Mouse (Mus musculus) embryonic fibroblast, embryonic 13.5 days (primary cell): ENCODE measurements at regions not wholly inside any gene's neighbourhood (a gene's known extent, or its start where the extent isn't known, plus 50 kb on each side); places are given as distances from the start of the nearest gene placed in this dataset.

Experiments used
- CTCF ChIP-seq: IDR thresholded peaks from 2 replicates; pipeline ENCODE4 v1.5.1; 2011; ENCODE audit warnings: mild to moderate bottlenecking, control low read depth, low read length, moderate library complexity, borderline replicate concordance; ENCODE audit not compliant: insufficient read depth
- POLR2A ChIP-seq: IDR thresholded peaks from 2 replicates; pipeline ENCODE4 v1.6.1; 2011; ENCODE audit warnings: low read depth, mild to moderate bottlenecking, control low read depth, low read length, moderate library complexity

GRCm38 (mm10) chr13:28497483-28497882 lies 240.2 kb downstream of the Gm11361 start:
- TF ChIP-seq CTCF = no peak
- no peak for TF ChIP-seq POLR2A
